Mouse (Mus musculus) CH12.LX (cell line): ENCODE data around the gene Sycn.

Experiments
- BHLHE40 ChIP-seq: IDR thresholded peaks from 2 replicates; pipeline ENCODE4 v1.6.1; 2011; ENCODE audit warnings: mild to moderate bottlenecking, low read depth, low read length, improper control_type of control experiment
- CTCF ChIP-seq, 2 experiments: IDR thresholded peaks in 1 of 2; conservative IDR thresholded peaks in 1 of 2; 2 replicates each; pipeline ENCODE4 v1.5.1; 2011 to 2012; ENCODE audit warnings: low read depth in 2 of 2, low read length in 2 of 2, improper control_type of control experiment in 1 of 2, inconsistent platforms in 1 of 2, mild to moderate bottlenecking in 1 of 2, moderate library complexity in 1 of 2
- EP300 ChIP-seq: IDR thresholded peaks from 2 replicates; pipeline ENCODE4 v1.6.1; 2011; ENCODE audit warnings: low read length, improper control_type of control experiment
- MAFK ChIP-seq: IDR thresholded peaks from 2 replicates; pipeline ENCODE4 v1.6.1; 2011; ENCODE audit warnings: low read length, improper control_type of control experiment; ENCODE audit not compliant: insufficient replicate concordance
- MEF2A ChIP-seq: IDR thresholded peaks from 2 replicates; pipeline ENCODE4 v1.6.1; 2014; ENCODE audit warnings: low read depth, mild to moderate bottlenecking, inconsistent platforms, low read length, improper control_type of control experiment, borderline replicate concordance
- POLR2A ChIP-seq: IDR thresholded peaks from 2 replicates; pipeline ENCODE4 v1.6.1; 2011; ENCODE audit warnings: low read depth, mild to moderate bottlenecking, improper control_type of control experiment, low read length
- SIN3A ChIP-seq: IDR thresholded peaks from 2 replicates; pipeline ENCODE4 v1.6.1; 2012; ENCODE audit warnings: low read length, improper control_type of control experiment, inconsistent platforms
- TCF12 ChIP-seq: IDR thresholded peaks from 2 replicates; pipeline ENCODE4 v1.6.1; 2014; ENCODE audit warnings: low read depth, mild to moderate bottlenecking, inconsistent platforms, low read length, improper control_type of control experiment
- ZNF384 ChIP-seq: IDR thresholded peaks from 2 replicates; pipeline ENCODE4 v1.6.1; 2012; ENCODE audit warnings: low read depth, low read length, improper control_type of control experiment, inconsistent platforms

DNA sequence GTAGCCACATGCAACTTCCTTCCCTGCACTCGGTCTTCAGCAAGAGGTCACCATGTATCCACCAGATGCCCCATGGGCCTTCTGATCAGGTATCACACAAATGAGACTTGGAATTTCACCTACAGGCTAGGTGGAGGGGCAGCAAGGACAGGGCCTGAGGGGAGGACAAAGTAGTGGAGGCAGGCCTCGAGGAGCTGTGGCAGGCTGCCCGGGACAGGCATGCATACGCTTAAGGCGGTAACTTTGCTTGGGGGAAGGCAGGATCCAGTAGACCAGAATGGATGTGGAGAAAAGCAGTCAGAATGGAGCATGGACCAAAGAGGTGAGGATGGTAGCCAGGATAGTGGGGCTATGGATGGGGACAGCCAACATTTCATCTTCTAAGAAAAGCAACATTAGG lies 39.1 kb downstream of the Sycn start:
- TF ChIP-seq MAFK, result no peak
- TF ChIP-seq BHLHE40, result no peak
- TF ChIP-seq MEF2A, result no peak
- TF ChIP-seq CTCF (conservative IDR thresholded peaks at IDR 0.05 in 1 of 2, IDR thresholded peaks at IDR 0.05 in 1 of 2; ENCODE audit: low read depth in 2 of 2, low read length in 2 of 2), result no peak
- TF ChIP-seq ZNF384, result no peak
- no peak for TF ChIP-seq TCF12
- no peak for TF ChIP-seq SIN3A
- TF ChIP-seq POLR2A, result no peak
- TF ChIP-seq EP300, result no peak
